Mouse (Mus musculus) thymus, adult 2 months (tissue): ENCODE data around the gene St8sia1. TPM values are rescaled to one million over a fixed set of nuclear protein-coding genes. Genes with fewer than 3 reads are reported as not detected.
"Not testable (repeated sequence)": the region's sequence is repeated elsewhere in the genome, so short reads cannot be mapped to it uniquely, and the experiment has no call there.

Source experiments
- DNase-seq: peaks from one replicate; pipeline ENCODE4 v3.0.0; 2021
- H3K27ac ChIP-seq: fragments of 200-500 bp; 2 replicates; pipeline ENCODE4 v1.5.1; 2012; ENCODE audit warnings: low read length, control low read depth; ENCODE audit not compliant: control insufficient read depth, insufficient read depth
- H3K27me3 ChIP-seq: fragments of 200-500 bp; 2 replicates; pipeline ENCODE4 v1.6.1; 2012; ENCODE audit warnings: mild to moderate bottlenecking, low read length, moderate library complexity, mixed read lengths; ENCODE audit not compliant: control insufficient read depth, insufficient read depth
- H3K36me3 ChIP-seq: fragments of 200-500 bp; 2 replicates; pipeline ENCODE4 v1.6.1; 2012; ENCODE audit warnings: mild to moderate bottlenecking, low read length, moderate library complexity; ENCODE audit not compliant: control insufficient read depth, insufficient read depth
- H3K4me1 ChIP-seq: fragments of 200-500 bp; replicated peaks from 2 replicates; pipeline ENCODE4 v1.6.1; 2012; ENCODE audit warnings: low read length; ENCODE audit not compliant: control insufficient read depth, insufficient read depth
- H3K4me3 ChIP-seq: fragments of 200-500 bp; 2 replicates; pipeline ENCODE4 v1.5.1; 2012; ENCODE audit warnings: mild to moderate bottlenecking, low read length, control low read depth, moderate library complexity; ENCODE audit not compliant: control insufficient read depth, insufficient read depth
- CTCF ChIP-seq: fragments of 200-500 bp; IDR thresholded peaks from 2 replicates; pipeline ENCODE4 v1.5.1; 2012; ENCODE audit warnings: mild to moderate bottlenecking, control low read depth, low read length, moderate library complexity, borderline replicate concordance; ENCODE audit not compliant: control insufficient read depth, poor library complexity, insufficient read depth; ENCODE audit errors: extremely low read depth
- POLR2A ChIP-seq: fragments of 200-500 bp; IDR thresholded peaks from 2 replicates; pipeline ENCODE4 v1.6.1; 2012; ENCODE audit warnings: mild to moderate bottlenecking, low read length, control low read depth, moderate library complexity; ENCODE audit not compliant: control insufficient read depth, poor library complexity, insufficient read depth; ENCODE audit errors: extremely low read depth
- WGBS: fragments of 180-500 bp; shearing (Covaris S2); methylation state at CpG from one replicate; pipeline ENCODE4 v1.1.7; 2018; 5-methylcytosine and 5-hydroxymethylcytosine counted together
- polyA plus RNA-seq: library from polyadenylated mRNA; depleted of rRNA; stranded (reverse); fragments of >200 nt; gene quantifications from 2 replicates; pipeline ENCODE4 v1.2.3, GENCODE M21; 2012; rRNA removed

Gene St8sia1
- polyA plus RNA-seq = 22.6 and 26.4 TPM in 2 replicates

- WGBS = under 1% methylated on average over 45 of the region's 45 CpGs
- TF ChIP-seq CTCF (no peak), POLR2A (no peak)
- no peaks in the 10 kb centered on the region for H3K36me3 ChIP-seq
- peak; percentile 66 for DNase-seq
- no peaks in the 10 kb centered on the region for H3K27me3 ChIP-seq
- peaks cover 12% of the 10 kb centered on the region; the same call in 1 of the 2 replicates for H3K4me1 ChIP-seq
- peak within 1 kb of the TSS; percentile 59 for H3K27ac ChIP-seq
- H3K4me3 ChIP-seq = peak within 1 kb of the TSS; percentile 88
Measured at GRCm38 (mm10) chr6:142964076-142964530, at the start of gene St8sia1. Gene St8sia1 (minus strand): TSS chr6:142964452.

GRCm38 (mm10) chr6:143012513-143013215 is 48.4 kb upstream of the St8sia1 start:
- H3K36me3 ChIP-seq = peaks cover 32% of the 10 kb centered on the region
- no peaks in the 10 kb centered on the region for H3K27me3 ChIP-seq
- WGBS = 97% methylated on average over 15 of the region's 15 CpGs
- no peak overlapping the region for H3K4me3 ChIP-seq
- H3K27ac ChIP-seq = no peak overlapping the region
- DNase-seq = no peak
- TF ChIP-seq CTCF (no peak), POLR2A (no peak)
- no peaks in the 10 kb centered on the region for H3K4me1 ChIP-seq

DNA sequence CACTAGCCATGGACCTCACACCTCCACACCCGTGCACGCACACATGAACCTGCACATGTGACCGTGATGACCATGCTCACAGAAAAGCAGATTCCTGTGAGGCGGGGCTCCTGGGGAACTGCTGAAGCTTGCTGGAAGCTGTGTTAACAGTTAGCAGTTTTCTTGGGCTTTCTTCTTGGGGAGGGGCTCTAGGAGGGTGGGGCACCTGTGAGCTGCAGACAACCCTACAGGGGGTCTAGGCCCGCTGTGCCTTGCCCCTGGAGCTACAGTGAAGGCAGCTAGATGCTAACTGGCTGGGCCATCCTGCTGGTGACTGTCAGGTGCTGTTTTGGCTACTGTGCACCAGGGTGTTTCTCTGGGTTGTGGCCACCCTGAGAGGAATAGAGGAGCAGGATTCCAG is 44.6 kb upstream of the St8sia1 start:
- 95% methylated on average over 5 of the region's 5 CpGs for WGBS
- peaks cover 26% of the 10 kb centered on the region for H3K36me3 ChIP-seq
- no peak for TF ChIP-seq CTCF
- TF ChIP-seq POLR2A = no peak

DNA sequence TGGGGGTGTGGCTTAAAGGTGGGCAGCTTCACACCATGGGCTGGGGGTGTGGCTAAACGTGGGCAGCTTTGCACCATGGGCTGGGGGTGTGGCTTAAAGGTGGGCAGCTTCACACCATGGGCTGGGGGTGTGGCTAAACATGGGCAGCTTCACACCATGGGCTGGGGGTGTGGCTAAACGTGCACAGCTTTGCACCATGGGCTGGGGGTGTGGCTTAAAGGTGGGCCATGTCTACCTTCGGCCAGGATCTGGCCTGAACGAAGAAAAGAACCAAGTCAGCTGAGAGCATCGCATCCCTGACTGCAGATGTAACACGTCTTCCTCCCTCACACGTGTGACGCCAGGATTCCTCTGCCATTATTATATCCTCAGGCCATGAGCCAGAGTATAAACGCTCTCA is 41.0 kb upstream of the St8sia1 start:
- H3K27ac ChIP-seq, H3K4me1 ChIP-seq, H3K36me3 ChIP-seq, H3K27me3 ChIP-seq, DNase-seq, H3K4me3 ChIP-seq: not testable (repeated sequence)
- 90% methylated on average over 9 of the region's 9 CpGs for WGBS

More for the DNA sequence above, 44.6 kb upstream of the St8sia1 start:
- no peaks in the 10 kb centered on the region for H3K27me3 ChIP-seq
- H3K4me3 ChIP-seq = no peak overlapping the region
- no peaks in the 10 kb centered on the region for H3K4me1 ChIP-seq
- H3K27ac ChIP-seq = no peak overlapping the region
- DNase-seq = no peak

DNA sequence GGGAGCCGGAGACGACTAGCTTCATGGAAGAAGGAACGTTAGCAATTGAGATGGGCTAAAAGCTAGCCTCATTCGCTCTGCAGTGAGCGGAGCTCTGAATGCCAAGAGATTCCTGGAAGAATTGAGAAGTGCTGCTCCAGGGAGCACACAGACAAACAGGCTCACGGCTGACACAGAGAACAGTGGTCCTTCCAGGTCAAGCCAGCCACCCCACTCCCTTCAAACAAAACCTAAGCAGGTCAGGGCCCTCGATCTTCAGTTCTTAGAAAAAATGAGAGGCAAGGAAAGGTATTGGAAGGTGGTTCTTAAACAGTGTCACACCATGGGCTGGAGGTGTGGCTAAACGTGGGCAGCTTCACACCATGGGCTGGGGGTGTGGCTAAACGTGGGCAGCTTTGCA is 40.5 kb upstream of the St8sia1 start:
- WGBS = 93% methylated on average over 9 of the region's 9 CpGs
- no peaks in the 10 kb centered on the region for H3K36me3 ChIP-seq
- no peak overlapping the region for H3K27ac ChIP-seq
- H3K4me3 ChIP-seq = no peak overlapping the region
- H3K27me3 ChIP-seq = no peaks in the 10 kb centered on the region
- TF ChIP-seq CTCF = no peak
- TF ChIP-seq POLR2A = no peak
- no peaks in the 10 kb centered on the region for H3K4me1 ChIP-seq
- no peak for DNase-seq

DNA sequence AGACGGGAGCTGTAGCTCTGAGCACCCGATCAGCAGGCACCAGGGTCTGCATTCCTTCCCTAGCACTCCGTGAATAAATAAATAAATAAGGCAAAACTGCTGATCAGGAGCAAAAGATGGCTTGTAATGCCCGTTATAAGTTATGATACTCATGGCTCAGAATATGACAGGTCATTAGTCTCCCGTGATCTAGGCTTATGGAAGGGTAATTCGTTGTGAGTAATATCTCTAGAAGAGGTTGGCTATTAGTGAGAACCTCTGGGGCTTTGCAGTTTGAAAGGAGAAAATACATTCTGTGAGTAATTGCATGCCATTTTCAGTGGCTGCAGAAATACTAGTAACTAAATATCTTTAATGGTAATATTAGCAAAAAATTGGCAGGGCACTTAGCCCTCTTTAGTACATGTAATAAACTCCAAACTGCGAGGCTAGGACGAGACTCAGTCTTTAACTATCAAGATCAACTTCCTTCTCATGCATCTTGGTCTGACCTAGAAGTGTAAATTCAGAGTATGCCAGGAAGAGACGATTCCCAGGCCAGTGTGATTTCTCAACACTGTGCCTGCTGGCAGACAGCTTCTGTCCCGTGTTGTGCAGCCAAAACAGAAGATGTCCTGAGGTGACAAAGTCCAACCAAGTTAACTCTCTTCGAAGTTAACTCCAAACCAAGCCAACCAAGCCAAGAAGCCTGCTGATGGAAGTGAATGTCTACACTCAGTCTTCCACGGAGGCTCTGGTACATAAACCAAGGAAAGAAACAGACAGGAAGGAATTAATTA is 34.2 kb upstream of the St8sia1 start:
- DNase-seq = no peak
- Histone ChIP-seq H3K4me3 (no peak overlapping the region), H3K27me3 (no peaks in the 10 kb centered on the region), H3K4me1 (0 out of 2 replicates have a peak, but pooled peaks cover 2% of the 10 kb centered on the region), H3K36me3 (no peaks in the 10 kb centered on the region), H3K27ac (no peak overlapping the region)
- TF ChIP-seq POLR2A (no peak), CTCF (no peak)
- 74% methylated on average over 12 of the region's 12 CpGs for WGBS
